Mouse (Mus musculus) neural tube, embryonic 12.5 days (tissue): ENCODE measurements at regions not wholly inside any gene's neighbourhood (a gene's known extent, or its start where the extent isn't known, plus 50 kb on each side); places are given as distances from the start of the nearest gene placed in this dataset.

Experiments
- ATAC-seq: fragments of 200-750 bp; cut with Nextera tagmentation; 2 replicates; pipeline ENCODE4 v1.8.0; 2017; ENCODE audit warnings: low read depth, mild to moderate bottlenecking, moderate TSS enrichment, moderate library complexity; ENCODE audit not compliant: low FRiP score
- H3K27ac ChIP-seq: fragments of 300-500 bp; sonication (generic); 2 replicates; pipeline ENCODE4 v1.5.1; 2016
- H3K27me3 ChIP-seq: fragments of 300-500 bp; sonication (generic); replicated peaks from 2 replicates; pipeline ENCODE4 v1.6.1; 2016; ENCODE audit warnings: mild to moderate bottlenecking
- H3K36me3 ChIP-seq: fragments of 300-500 bp; sonication (generic); 2 replicates; pipeline ENCODE4 v1.6.1; 2016; ENCODE audit warnings: mild to moderate bottlenecking
- H3K4me1 ChIP-seq: fragments of 300-500 bp; sonication (generic); 2 replicates; pipeline ENCODE4 v1.6.1; 2016
- H3K4me2 ChIP-seq: fragments of 300-500 bp; sonication (generic); replicated peaks from 2 replicates; pipeline ENCODE4 v1.6.1; 2016; ENCODE audit warnings: mild to moderate bottlenecking
- H3K4me3 ChIP-seq: fragments of 300-500 bp; sonication (generic); 2 replicates; pipeline ENCODE4 v1.5.1; 2016
- H3K9ac ChIP-seq: fragments of 300-500 bp; sonication (generic); 2 replicates; pipeline ENCODE4 v1.6.1; 2016; ENCODE audit warnings: mild to moderate bottlenecking
- H3K9me3 ChIP-seq: fragments of 300-500 bp; sonication (generic); 2 replicates; pipeline ENCODE4 v1.6.1; 2016; ENCODE audit warnings: mild to moderate bottlenecking
- WGBS: fragments of 180-500 bp; shearing (Covaris S2); methylation state at CpG from one replicate; pipeline ENCODE4 v1.1.7; 2016; 5-methylcytosine and 5-hydroxymethylcytosine counted together

DNA sequence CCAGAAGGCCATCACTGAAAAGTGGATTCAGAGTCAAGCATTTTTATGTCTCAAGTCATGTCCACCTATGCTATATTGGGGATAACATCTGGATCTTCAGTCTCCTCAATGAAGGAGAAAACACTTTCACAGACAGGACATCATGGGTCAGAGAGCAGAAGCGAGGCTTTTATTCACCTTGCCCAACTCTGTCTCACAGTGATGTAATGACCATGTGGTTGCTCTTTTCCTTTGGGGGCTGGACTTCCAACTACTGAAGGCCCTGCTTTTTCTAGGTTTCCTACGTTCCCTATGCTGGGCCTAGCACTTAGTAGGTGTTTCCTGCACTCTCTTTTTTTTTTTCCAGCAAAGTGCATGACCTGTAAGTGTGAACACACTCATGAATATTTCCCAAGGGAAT is 130.4 kb downstream of the 4933412E24Rik start:
- no peaks in the 10 kb centered on the region for H3K4me1 ChIP-seq
- no peak overlapping the region for H3K4me2 ChIP-seq
- H3K4me3 ChIP-seq, result no peak overlapping the region
- H3K27me3 ChIP-seq, result no peaks in the 10 kb centered on the region
- ATAC-seq, result no peak
- H3K27ac ChIP-seq, result no peak overlapping the region
- H3K9ac ChIP-seq, result no peak overlapping the region
- 82% methylated on average over 2 of the region's 2 CpGs for WGBS
- H3K9me3 ChIP-seq, result no peaks in the 10 kb centered on the region
- H3K36me3 ChIP-seq, result no peaks in the 10 kb centered on the region

GRCm38 (mm10) chr15:59882444-59882843 is 134.0 kb downstream of the 4933412E24Rik start:
- Histone ChIP-seq H3K27me3 (no peaks in the 10 kb centered on the region), H3K36me3 (no peaks in the 10 kb centered on the region), H3K4me2 (no peak overlapping the region), H3K9me3 (no peaks in the 10 kb centered on the region), H3K27ac (no peak overlapping the region), H3K4me1 (no peaks in the 10 kb centered on the region), H3K4me3 (no peak overlapping the region), H3K9ac (no peak overlapping the region)
- no peak for ATAC-seq
- WGBS, result 83% methylated on average over 5 of the region's 5 CpGs

- H3K27ac ChIP-seq, result no peak overlapping the region
- no peaks in the 10 kb centered on the region for H3K4me1 ChIP-seq
- no peak overlapping the region for H3K4me2 ChIP-seq
- no peak for ATAC-seq
- H3K36me3 ChIP-seq, result no peaks in the 10 kb centered on the region
- no peaks in the 10 kb centered on the region for H3K27me3 ChIP-seq
- no peaks in the 10 kb centered on the region for H3K9me3 ChIP-seq
- H3K9ac ChIP-seq, result no peak overlapping the region
- 90% methylated on average over 5 of the region's 5 CpGs for WGBS
- H3K4me3 ChIP-seq, result no peak overlapping the region
Observed at GRCm38 (mm10) chr15:59880426-59880825, 136.0 kb downstream of the 4933412E24Rik start.

DNA sequence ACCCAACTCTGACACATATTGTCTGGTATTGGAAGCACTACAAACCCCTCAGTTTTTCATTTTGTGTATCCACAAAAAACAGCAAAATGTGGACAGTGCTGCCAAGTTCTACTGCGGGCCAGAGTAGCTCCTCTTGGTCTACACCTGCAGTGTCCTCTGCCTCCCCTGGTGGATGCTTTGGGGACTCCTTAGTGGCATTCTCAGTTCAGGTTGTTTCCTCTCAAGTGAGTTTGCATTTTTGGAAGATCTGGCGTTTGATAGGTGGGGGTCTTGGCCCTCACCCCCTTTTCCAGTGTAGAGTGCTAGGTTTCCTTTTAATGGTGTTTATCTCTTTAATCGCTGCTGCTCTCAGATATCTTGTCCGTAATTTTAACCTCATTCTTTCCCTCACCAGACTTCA is 137.1 kb downstream of the 4933412E24Rik start:
- no peaks in the 10 kb centered on the region for H3K36me3 ChIP-seq
- no peak overlapping the region for H3K27ac ChIP-seq
- no peak overlapping the region for H3K9ac ChIP-seq
- 86% methylated on average over 4 of the region's 4 CpGs for WGBS
- H3K27me3 ChIP-seq, result no peaks in the 10 kb centered on the region
- H3K9me3 ChIP-seq, result no peaks in the 10 kb centered on the region
- no peak for ATAC-seq
- no peak overlapping the region for H3K4me3 ChIP-seq
- no peaks in the 10 kb centered on the region for H3K4me1 ChIP-seq
- H3K4me2 ChIP-seq, result no peak overlapping the region

DNA sequence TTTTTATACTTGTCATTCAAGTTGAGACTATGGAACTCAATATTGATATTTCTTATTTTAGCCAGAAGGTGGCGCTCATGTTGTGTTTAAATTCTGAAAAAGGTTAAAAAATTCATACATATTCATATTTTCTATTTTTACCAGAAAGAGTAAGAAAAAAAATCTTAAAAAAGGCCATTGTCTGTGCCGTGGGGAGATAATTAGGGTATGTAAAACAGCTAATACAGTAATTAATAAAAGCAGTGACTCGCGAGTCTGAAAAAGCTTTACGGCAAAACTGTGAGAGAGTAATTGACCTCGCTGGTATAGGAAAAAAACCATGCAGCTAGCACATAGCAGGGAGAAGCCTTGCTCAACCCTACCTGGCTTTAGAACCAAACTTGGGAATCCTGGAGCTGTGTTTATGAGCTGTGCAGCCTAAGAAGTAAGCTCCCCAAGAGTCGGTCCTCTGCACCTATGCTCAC is 140.1 kb downstream of the 4933412E24Rik start:
- 72% methylated on average over 7 of the region's 7 CpGs for WGBS
- no peak overlapping the region for H3K9ac ChIP-seq

GRCm38 (mm10) chr15:59866701-59867100 is 149.7 kb downstream of the 4933412E24Rik start:
- 90% methylated on average over 8 of the region's 8 CpGs for WGBS
- H3K27me3 ChIP-seq, result no peaks in the 10 kb centered on the region
- H3K4me2 ChIP-seq, result no peak overlapping the region
- H3K9ac ChIP-seq, result no peak overlapping the region
- H3K36me3 ChIP-seq, result no peaks in the 10 kb centered on the region
- H3K27ac ChIP-seq, result no peak overlapping the region
- no peaks in the 10 kb centered on the region for H3K4me1 ChIP-seq
- no peaks in the 10 kb centered on the region for H3K9me3 ChIP-seq
- no peak overlapping the region for H3K4me3 ChIP-seq
- ATAC-seq, result no peak

More for the DNA sequence above, 140.1 kb downstream of the 4933412E24Rik start:
- Histone ChIP-seq H3K4me1 (no peaks in the 10 kb centered on the region), H3K4me3 (no peak overlapping the region), H3K27me3 (no peaks in the 10 kb centered on the region), H3K9me3 (no peaks in the 10 kb centered on the region), H3K27ac (no peak overlapping the region), H3K36me3 (no peaks in the 10 kb centered on the region), H3K4me2 (no peak overlapping the region)
- no peak for ATAC-seq

DNA sequence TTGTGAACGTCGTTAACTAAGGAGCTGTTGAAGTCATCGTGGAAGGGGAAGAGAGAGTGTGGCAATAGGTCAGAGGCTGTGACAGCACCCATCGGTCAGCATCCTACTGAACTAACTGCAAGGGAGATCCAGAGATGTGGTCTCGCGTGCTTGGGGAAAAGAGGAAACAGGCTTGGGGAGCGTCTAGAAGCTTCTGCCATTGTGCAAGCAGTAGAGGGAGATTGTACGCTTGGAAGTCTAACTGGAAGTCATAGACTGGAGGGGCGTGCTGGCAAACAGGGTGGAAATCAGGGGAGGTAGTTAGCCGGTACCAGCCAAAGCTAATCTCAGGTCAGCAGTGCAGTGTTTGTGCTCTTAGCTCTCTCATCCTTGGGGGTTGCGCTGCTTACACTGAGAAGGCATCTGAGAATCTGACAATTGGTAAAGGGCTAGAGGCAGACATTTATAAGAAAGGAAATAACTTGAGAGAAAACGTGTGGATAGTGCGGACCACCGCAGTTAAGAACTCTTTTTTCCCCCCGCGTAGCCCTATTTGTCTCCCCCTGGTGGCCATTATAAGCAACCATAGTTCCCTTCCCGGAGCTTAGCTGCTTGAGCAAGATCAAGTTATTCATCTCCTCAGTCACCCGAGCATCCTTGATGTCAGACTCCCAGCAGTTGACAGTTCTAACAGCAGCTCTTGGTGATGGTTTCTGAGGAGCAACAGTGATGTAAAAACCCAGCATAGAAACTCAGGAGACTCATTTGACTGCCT is 151.5 kb downstream of the 4933412E24Rik start:
- 53% methylated on average over 18 of the region's 18 CpGs for WGBS
- no peaks in the 10 kb centered on the region for H3K4me1 ChIP-seq
- no peaks in the 10 kb centered on the region for H3K27me3 ChIP-seq
- 0 out of 2 replicates have a peak overlapping the region, but pooled peaks have one; percentile 14 for H3K4me2 ChIP-seq
- ATAC-seq, result no peak
- no peak overlapping the region for H3K4me3 ChIP-seq
- no peak overlapping the region for H3K9ac ChIP-seq
- no peaks in the 10 kb centered on the region for H3K36me3 ChIP-seq
- no peak overlapping the region for H3K27ac ChIP-seq
- no peaks in the 10 kb centered on the region for H3K9me3 ChIP-seq

- Histone ChIP-seq H3K9me3 (no peaks in the 10 kb centered on the region), H3K27ac (no peak overlapping the region), H3K4me2 (no peak overlapping the region), H3K4me3 (no peak overlapping the region), H3K27me3 (no peaks in the 10 kb centered on the region), H3K36me3 (no peaks in the 10 kb centered on the region), H3K9ac (no peak overlapping the region), H3K4me1 (no peaks in the 10 kb centered on the region)
- no peak for ATAC-seq
- WGBS, result 81% methylated on average over 12 of the region's 12 CpGs
Observed at GRCm38 (mm10) chr15:59852271-59853000, 164.0 kb downstream of the 4933412E24Rik start.

GRCm38 (mm10) chr15:59845158-59845739 is 171.2 kb downstream of the 4933412E24Rik start:
- Histone ChIP-seq H3K4me1 (no peaks in the 10 kb centered on the region), H3K9me3 (no peaks in the 10 kb centered on the region), H3K4me3 (no peak overlapping the region), H3K9ac (no peak overlapping the region), H3K27ac (no peak overlapping the region), H3K4me2 (no peak overlapping the region), H3K27me3 (no peaks in the 10 kb centered on the region), H3K36me3 (no peaks in the 10 kb centered on the region)
- ATAC-seq, result no peak
- WGBS, result 83% methylated on average over 7 of the region's 7 CpGs

- Histone ChIP-seq H3K9ac (no peak overlapping the region), H3K4me3 (no peak overlapping the region), H3K27me3 (no peaks in the 10 kb centered on the region), H3K36me3 (no peaks in the 10 kb centered on the region), H3K4me1 (no peaks in the 10 kb centered on the region), H3K9me3 (no peaks in the 10 kb centered on the region), H3K4me2 (no peak overlapping the region), H3K27ac (no peak overlapping the region)
- WGBS, result 84% methylated on average over 5 of the region's 5 CpGs
- ATAC-seq, result no peak
Observed at GRCm38 (mm10) chr15:59836631-59837030, 179.8 kb downstream of the 4933412E24Rik start.

DNA sequence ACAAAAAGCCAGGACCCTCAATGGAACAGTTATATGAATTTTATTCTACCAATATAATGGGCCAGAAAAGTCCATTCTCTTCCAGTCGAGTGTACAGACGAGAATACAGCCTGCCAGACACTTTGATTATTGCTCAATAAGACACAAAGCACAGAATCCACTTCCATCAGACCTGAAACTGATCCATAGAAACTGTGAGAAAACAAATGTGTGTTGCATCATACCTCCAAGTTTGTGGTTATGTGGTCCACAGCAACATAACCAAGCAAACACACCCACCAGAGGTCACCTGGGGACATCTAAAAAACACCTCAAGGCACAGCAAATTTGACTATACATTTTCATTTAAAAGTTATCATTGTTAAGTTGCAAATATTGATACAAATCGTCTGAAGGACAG is 183.2 kb downstream of the 4933412E24Rik start:
- WGBS, result 84% methylated on average over 3 of the region's 3 CpGs

GRCm38 (mm10) chr15:59831481-59831880 is 184.9 kb downstream of the 4933412E24Rik start:
- Histone ChIP-seq H3K4me2 (no peak overlapping the region), H3K9ac (no peak overlapping the region), H3K27ac (no peak overlapping the region), H3K36me3 (no peaks in the 10 kb centered on the region), H3K9me3 (no peaks in the 10 kb centered on the region), H3K27me3 (no peaks in the 10 kb centered on the region), H3K4me3 (no peak overlapping the region), H3K4me1 (no peaks in the 10 kb centered on the region)
- 86% methylated on average over 2 of the region's 2 CpGs for WGBS
- no peak for ATAC-seq

More for the DNA sequence above, 183.2 kb downstream of the 4933412E24Rik start:
- no peak for ATAC-seq
- Histone ChIP-seq H3K27me3 (no peaks in the 10 kb centered on the region), H3K36me3 (no peaks in the 10 kb centered on the region), H3K4me1 (no peaks in the 10 kb centered on the region), H3K4me2 (no peak overlapping the region), H3K9ac (no peak overlapping the region), H3K27ac (no peak overlapping the region), H3K4me3 (no peak overlapping the region), H3K9me3 (no peaks in the 10 kb centered on the region)
